Mouse (Mus musculus) kidney, adult 9 months (tissue): ENCODE results near the gene Micall1.

Experiments
- DNase-seq: peaks from one replicate; pipeline ENCODE4 v3.0.0; 2022

The Micall1 gene

GRCm38 (mm10) chr15:79108421-79109320, at the start of gene Micall1:
Gene Micall1 (plus strand): TSS chr15:79108898.
- peak; percentile 77 for DNase-seq

- DNase-seq: no peak
These were observed 47.7 kb upstream of the Micall1 start for GRCm38 (mm10) chr15:79060887-79061565.

- peak; percentile 100 for DNase-seq
These were observed 46.1 kb upstream of the Micall1 start, which contains the start of gene Ankrd54 for GRCm38 (mm10) chr15:79062376-79063159. Gene Ankrd54 (minus strand): TSS chr15:79062893.

GRCm38 (mm10) chr15:79063160-79063740, 45.4 kb upstream of the Micall1 start:
- peak; percentile 64 for DNase-seq

- no peak for DNase-seq
These were observed 43.5 kb upstream of the Micall1 start for GRCm38 (mm10) chr15:79065086-79065770.

GRCm38 (mm10) chr15:79066276-79066675, 42.4 kb upstream of the Micall1 start:
- peak; percentile 48 for DNase-seq

GRCm38 (mm10) chr15:79067631-79068030, 41.1 kb upstream of the Micall1 start:
- no peak for DNase-seq

- DNase-seq: no peak
These were observed 40.3 kb upstream of the Micall1 start for GRCm38 (mm10) chr15:79068416-79068815.

GRCm38 (mm10) chr15:79071117-79072039, 37.3 kb upstream of the Micall1 start:
- DNase-seq: peak; percentile 72

- no peak for DNase-seq
These were observed 34.9 kb upstream of the Micall1 start for GRCm38 (mm10) chr15:79073752-79074151.

GRCm38 (mm10) chr15:79074446-79074845, 34.3 kb upstream of the Micall1 start:
- no peak for DNase-seq

- peak; percentile 90 for DNase-seq
These were observed 33.7 kb upstream of the Micall1 start, which contains the start of gene Eif3l for GRCm38 (mm10) chr15:79074913-79075532. Gene Eif3l (plus strand): TSS chr15:79075179.

GRCm38 (mm10) chr15:79075658-79076365, 32.9 kb upstream of the Micall1 start:
- no peak for DNase-seq

- no peak for DNase-seq
These were observed 29.1 kb upstream of the Micall1 start for GRCm38 (mm10) chr15:79079567-79079966.

- no peak for DNase-seq
These were observed 16.4 kb upstream of the Micall1 start for GRCm38 (mm10) chr15:79092284-79092683.

GRCm38 (mm10) chr15:79093083-79093839, 15.4 kb upstream of the Micall1 start:
- DNase-seq: peak; percentile 52

GRCm38 (mm10) chr15:79095483-79095882, 13.2 kb upstream of the Micall1 start:
- no peak for DNase-seq

GRCm38 (mm10) chr15:79096556-79096955, 12.1 kb upstream of the Micall1 start:
- DNase-seq: peak; percentile 76

- peak; percentile 41 for DNase-seq
These were observed 11.6 kb upstream of the Micall1 start for GRCm38 (mm10) chr15:79097135-79097534.
